In genomic region chr10:44380476-44381208, GRCm38 (mm10) we compare ENCODE assay signal across 8 mouse cellular contexts.
DNase-seq lines count a peak whose midpoint lies in the region; ATAC-seq and TF ChIP-seq lines count a peak whose summit lies in the region.

No protein-coding gene starts in this region.

- no peaks in the 10 kb centered on the region for H3K36me3 ChIP-seq in limb, embryonic 14.5 days (ENCODE audit: control insufficient read depth, insufficient read depth, low read length)
- no peaks in the 10 kb centered on the region for H3K36me3 ChIP-seq in midbrain, embryonic 15.5 days (replicated peaks)

- TF ChIP-seq CTCF in cortical plate, adult 2 months (IDR thresholded peaks at IDR 0.05; ENCODE audit: extremely low read depth, insufficient read depth, low read length): no peak

- H3K4me2 ChIP-seq in limb, embryonic 14.5 days (replicated peaks; ENCODE audit: low read depth, low read length, severe bottlenecking): no peak overlapping the region; the same call in none of the 2 replicates
- H3K4me2 ChIP-seq in midbrain, embryonic 15.5 days: peak overlapping the region; percentile 13; the same call in 1 of the 2 replicates

- H3K27ac ChIP-seq in cortical plate, adult 2 months (ENCODE audit: insufficient read depth, low read length): 0 out of 2 replicates have a peak overlapping the region, but pooled peaks have one; percentile 20
- H3K27ac ChIP-seq in limb, embryonic 14.5 days (replicated peaks; ENCODE audit: low read depth, low read length): peak overlapping the region; percentile 49; the same call in 1 of the 2 replicates
- peak overlapping the region; percentile 36; the same call in 1 of the 2 replicates for H3K27ac ChIP-seq in midbrain, embryonic 15.5 days

- peak; percentile 74 for DNase-seq in layer of hippocampus, adult 11-12 months (ENCODE audit: low spot score)
- DNase-seq in layer of hippocampus, adult 9-10 months (ENCODE audit: low spot score): no peak
- peak; percentile 67 for DNase-seq in heart, adult 8-10 months (ENCODE audit: low spot score)
- DNase-seq in kidney, adult 8-10 months: peak; percentile 23 to 30
- DNase-seq in limb, embryonic 14.5 days (ENCODE audit: low spot score): no peak
- DNase-seq in thymus, adult 18-20 months: peak; percentile 40 to 42

- no peak overlapping the region for H3K9ac ChIP-seq in limb, embryonic 14.5 days (ENCODE audit: low read depth, low read length, severe bottlenecking)
- H3K9ac ChIP-seq in midbrain, embryonic 15.5 days: no peak overlapping the region

- WGBS in limb, embryonic 14.5 days: 42% methylated on average over 20 of the region's 20 CpGs
- WGBS in midbrain, embryonic 15.5 days: 52% methylated on average over 20 of the region's 20 CpGs

- no peaks in the 10 kb centered on the region for H3K9me3 ChIP-seq in limb, embryonic 14.5 days (ENCODE audit: control insufficient read depth, low read length)
- no peaks in the 10 kb centered on the region for H3K9me3 ChIP-seq in midbrain, embryonic 15.5 days

- TF ChIP-seq POLR2A in cortical plate, adult 2 months (IDR thresholded peaks at IDR 0.05; ENCODE audit: extremely low read depth, insufficient read depth, low read length): no peak
- TF ChIP-seq POLR2A in limb, embryonic 14.5 days (IDR thresholded peaks at IDR 0.05; ENCODE audit: borderline replicate concordance, extremely low read depth, insufficient read depth, insufficient read length): no peak

- no peak overlapping the region for H3K4me3 ChIP-seq in cortical plate, adult 2 months (ENCODE audit: insufficient read depth, low read length)
- no peak overlapping the region for H3K4me3 ChIP-seq in limb, embryonic 14.5 days (replicated peaks; ENCODE audit: low read length)
- H3K4me3 ChIP-seq in midbrain, embryonic 15.5 days: no peak overlapping the region

- no peaks in the 10 kb centered on the region; the same call in 1 of the 2 replicates for H3K4me1 ChIP-seq in cortical plate, adult 2 months (ENCODE audit: control insufficient read depth, insufficient read depth, low read length)
- H3K4me1 ChIP-seq in limb, embryonic 14.5 days (ENCODE audit: control insufficient read depth, insufficient read depth, low read length): peaks cover 19% of the 10 kb centered on the region
- peaks cover 18% of the 10 kb centered on the region for H3K4me1 ChIP-seq in midbrain, embryonic 15.5 days

- H3K27me3 ChIP-seq in limb, embryonic 14.5 days (ENCODE audit: control insufficient read depth, insufficient read depth, low read length): no peaks in the 10 kb centered on the region
- no peaks in the 10 kb centered on the region for H3K27me3 ChIP-seq in midbrain, embryonic 15.5 days (replicated peaks)

- no peak for ATAC-seq in limb, embryonic 14.5 days (ENCODE audit: low FRiP score, low read depth)
- ATAC-seq in midbrain, embryonic 15.5 days (replicated peaks): peak; percentile 53

Comparison
In these comparisons a context has a peak if more than half of its experiments do, and no peak if none do; other contexts are left out.
1. DNase-seq: peak in layer of hippocampus, adult 11-12 months (single experiment), heart, adult 8-10 months (single experiment), kidney, adult 8-10 months (2 of 2) and thymus, adult 18-20 months (2 of 2); none in layer of hippocampus, adult 9-10 months (single experiment) and limb, embryonic 14.5 days (single experiment).
2. Peak in every context shown above with its lines, with median percentiles within 50 percentile points of each other: H3K27ac ChIP-seq.